Mouse (Mus musculus) stomach, postnatal 0 days (tissue): ENCODE data around the gene Cnih1.

Source experiments
- CTCF ChIP-seq: IDR thresholded peaks from 2 replicates; pipeline ENCODE4 v1.5.1; 2016; ENCODE audit warnings: antibody characterized with exemption, low read depth, mild to moderate bottlenecking, moderate library complexity
- EP300 ChIP-seq: optimal IDR thresholded peaks from 2 replicates; pipeline ENCODE3; 2016; ENCODE audit warnings: antibody characterized with exemption

DNA sequence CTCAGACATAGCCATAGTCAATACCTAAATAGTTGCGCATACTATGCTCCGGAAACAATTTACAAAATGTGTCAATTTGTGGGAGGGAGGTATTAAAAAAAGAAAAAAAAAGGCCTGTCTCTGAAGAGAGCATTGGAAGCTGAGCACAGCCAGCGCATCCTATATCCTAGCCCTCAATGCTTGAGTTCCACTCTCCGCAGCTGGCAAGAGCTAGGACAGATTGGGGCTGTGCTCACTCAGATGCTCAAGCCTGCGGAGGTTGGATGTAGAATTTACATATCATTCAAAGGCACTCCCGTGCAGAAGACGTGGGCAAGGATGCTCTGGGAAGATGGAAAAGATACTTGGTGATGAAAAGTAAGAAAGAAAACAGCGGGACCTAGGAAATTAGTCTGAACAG is 42.8 kb downstream of the Cnih1 start:
- TF ChIP-seq EP300 (no peak), CTCF (no peak)
